Mouse (Mus musculus) adrenal gland, postnatal 4 days (tissue): ENCODE measurements around the gene Tmed2. TPM values are rescaled to one million over a fixed set of nuclear protein-coding genes. Genes with fewer than 3 reads are reported as not detected.
"Not testable (repeated sequence)": the region's sequence is repeated elsewhere in the genome, so short reads cannot be mapped to it uniquely, and the experiment has no call there.

ENCODE experiments used
- DNase-seq, 2 experiments: peaks; one replicate each; pipeline ENCODE4 v3.0.0; 2021 to 2022; ENCODE audit warnings: low spot score in 2 of 2, mixed read lengths in 2 of 2
- total RNA-seq, 2 experiments: library from RNA; stranded (reverse); gene quantifications; 2 replicates each; pipeline ENCODE4 v1.2.3; 2021

Tmed2 gene
- total RNA-seq, 2 experiments from 2014 or later: 199 to 213 TPM

DNA sequence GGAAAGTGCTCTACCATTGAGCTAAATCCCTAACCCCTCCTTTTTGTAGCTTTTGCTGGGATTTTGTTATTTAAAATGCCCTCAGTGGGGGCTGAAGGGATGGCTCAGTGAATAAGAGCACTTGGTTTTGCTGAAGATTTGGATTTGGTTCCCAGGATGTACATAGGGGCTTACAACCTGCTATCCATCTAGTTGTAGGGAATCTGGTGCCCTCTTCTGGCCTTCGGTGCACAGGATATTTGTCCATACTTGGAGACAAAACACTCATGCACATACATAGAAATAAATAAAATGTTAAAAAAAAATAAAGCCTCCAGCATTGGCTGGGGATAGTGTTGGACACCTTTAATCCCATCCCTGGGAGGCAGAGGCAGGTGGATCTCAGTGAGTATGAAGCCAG is 14.7 kb downstream of the Tmed2 start:
- no peak for DNase-seq

DNA sequence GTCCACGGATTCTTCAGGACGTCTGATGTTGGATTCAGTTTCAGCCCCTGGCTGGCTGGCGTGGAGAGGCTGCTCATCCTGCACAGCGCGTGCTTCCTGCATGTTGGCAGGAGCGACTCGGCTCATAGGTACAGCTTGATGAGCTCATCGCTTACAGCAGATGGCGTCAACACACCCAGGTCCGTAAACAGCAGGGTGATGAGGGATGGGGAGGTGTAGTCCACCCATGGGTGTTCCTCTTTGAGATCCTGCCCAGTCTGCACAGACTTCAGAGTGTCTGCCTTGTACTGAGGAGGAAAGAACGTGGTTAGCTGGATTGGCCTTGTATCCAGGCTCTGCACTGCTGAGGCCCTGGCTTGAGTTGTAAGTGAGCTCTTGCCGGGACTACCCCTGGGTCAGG is 30.6 kb downstream of the Tmed2 start:
- no peak for DNase-seq

DNA sequence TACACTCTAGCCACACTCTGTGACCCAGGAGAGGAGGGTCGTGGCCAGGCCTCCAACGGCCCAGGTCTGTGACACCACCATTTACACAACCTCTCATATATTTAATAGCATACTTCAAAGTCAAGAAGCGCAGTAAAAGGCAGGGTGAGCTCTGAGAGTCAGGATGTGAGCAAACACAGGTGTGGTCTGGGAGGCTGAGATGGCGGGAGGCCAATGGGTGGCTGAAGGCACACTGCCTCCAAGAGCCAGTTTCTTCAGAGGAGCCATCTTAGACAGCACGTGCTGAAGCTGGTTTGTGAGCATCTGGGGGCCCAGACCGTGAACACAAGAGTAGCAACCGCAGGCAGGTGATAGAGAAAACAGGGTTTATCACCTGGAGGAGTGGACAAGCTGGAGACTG is 35.0 kb downstream of the Tmed2 start:
- no peak for DNase-seq

DNA sequence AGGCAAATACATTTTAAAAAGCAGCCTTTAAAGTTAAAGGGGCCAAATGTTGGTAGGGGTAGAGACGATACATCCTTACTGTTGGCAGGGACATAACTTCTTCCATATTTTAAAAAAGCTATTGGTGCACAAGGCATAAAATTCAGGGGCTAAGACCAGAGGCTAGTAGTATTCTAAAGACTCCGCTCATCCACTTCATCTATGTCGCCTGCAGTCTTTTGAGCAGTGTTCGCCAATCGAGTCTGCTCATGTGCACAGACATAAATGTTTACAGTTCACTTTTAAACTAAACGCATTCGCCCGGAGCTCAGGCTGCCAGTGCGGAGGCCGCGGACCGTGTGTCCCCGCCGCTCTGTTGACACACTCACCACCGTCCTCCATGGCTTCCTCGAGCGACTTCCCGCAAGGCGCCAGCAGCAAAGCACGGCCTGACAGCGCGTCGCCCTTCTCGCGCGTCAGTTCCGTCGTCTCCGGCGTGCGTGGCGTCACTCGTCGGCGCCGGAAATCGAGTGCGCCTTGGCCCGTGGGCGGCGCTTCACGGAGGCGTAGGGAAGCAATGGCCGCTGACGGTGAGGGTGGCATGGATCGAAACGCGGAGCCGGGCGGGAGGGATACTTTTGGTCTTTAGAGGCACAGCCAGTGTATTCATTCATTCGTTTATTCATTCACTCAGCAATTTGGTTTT is 38.3 kb downstream of the Tmed2 start, which contains the start of the genes Eif2b1 and Gtf2h3:
TSS of gene Eif2b1 (minus strand) at position 499 of the 685 bp plus-strand sequence.
TSS of gene Gtf2h3 (plus strand) at position 508 of the 685 bp plus-strand sequence.
- peak; percentile 78 to 80 for DNase-seq

DNA sequence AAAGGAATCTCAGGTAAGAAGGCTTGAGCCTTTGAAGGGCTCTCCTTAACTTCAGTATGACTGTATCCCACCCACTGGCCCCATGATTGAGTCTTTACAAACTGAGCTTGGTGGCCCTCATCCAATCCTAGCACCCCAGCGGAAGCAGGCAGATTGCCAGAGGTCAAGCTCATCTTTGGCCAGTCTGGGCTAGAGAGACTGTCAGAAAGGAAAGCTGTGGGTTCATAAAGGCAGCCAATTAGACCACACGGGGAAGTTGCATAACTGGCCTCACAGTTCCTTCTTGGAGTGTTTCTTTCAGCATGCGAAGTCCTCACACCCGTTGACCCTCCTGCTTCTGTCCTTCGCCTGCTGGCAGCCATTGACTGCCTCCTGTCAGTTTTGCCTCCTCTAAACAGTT is 42.0 kb downstream of the Tmed2 start:
- no peak for DNase-seq

DNA sequence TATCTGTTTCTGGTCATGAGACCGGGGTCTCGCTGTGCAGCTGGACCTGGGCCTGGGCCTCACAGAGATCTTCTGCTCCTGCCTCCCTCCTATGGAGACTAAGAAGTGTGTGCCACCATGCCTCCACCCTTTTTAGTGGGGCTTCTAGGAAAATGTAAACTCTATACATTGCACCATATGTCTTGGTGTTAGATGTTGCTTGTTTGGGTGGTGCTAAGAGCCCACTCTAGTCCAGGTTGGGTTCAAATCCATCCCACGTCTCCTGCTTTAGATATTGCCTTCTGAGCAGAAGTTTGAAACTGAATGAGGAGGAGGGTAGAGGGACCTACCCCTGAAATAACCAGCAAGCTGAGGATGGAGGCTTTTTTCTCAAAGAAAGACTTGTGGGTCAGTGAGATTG is 52.3 kb downstream of the Tmed2 start:
- DNase-seq: no peak

DNA sequence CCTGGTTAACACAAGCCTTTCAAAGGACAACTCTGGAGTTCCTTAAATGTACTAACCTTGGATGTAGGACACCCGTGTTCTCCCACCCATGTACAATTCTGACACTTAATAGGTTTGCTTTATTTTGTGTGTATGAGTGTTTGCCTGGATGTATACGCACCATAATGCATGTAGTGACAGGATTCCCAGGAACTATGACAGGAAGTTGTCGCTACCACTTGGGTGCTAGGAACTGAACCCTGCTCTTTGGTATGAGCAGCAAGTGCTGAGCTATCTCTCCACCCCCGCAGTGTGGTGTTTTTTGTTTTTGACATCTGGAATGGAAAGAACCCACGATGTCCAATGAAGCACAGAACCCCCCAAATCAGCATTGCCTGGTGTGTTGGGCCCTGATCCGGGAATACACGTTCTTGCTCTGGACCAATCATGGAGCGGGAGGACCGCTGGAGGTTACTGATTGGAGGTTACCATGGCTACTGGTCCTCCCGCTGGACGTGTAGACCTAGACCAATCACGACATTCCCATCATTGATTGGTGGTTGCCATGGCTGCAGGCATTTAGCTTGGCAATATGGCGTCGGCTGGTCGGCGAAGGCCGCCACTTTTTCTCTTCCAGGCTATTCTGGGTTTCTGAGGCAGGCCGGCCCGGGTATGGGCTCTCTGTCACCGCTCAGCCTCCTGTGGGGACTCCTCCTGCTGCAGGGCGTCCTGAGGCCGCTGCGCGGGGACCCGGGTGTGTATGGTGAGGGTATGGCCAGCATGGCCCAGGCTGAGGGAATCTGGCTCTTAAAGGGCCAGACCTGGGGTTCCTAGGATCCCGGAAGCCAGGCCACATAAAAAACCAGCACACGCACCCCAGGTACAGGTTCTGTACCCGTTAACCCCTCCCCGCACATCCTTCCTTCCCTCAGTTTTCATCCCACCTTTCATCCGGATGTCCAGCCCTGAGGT is 58.0 kb downstream of the Tmed2 start:
- peak; percentile 78 to 89 for DNase-seq

DNA sequence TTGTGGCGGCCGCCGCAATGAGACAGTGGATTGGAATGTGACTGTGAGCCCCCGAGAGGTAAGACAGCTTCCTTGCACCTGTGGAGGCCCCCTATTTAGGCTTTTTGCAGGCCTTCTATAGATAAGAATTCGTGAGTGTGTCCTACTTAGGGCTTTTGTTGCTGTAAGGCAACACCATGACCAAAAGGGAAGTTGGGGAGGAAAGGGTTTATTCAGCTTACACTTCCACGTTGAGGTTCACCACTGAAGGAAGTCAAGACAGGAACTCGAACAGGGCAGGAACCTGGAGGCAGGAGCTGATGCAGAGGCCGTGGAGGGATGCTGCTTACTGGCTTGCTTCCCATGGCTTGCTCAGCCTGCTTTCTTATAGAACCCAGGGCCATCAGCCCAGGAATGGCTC is 59.2 kb downstream of the Tmed2 start:
- not testable (repeated sequence) for DNase-seq

Other genes starting within 250 kb of the Tmed2 start
- gene Mphosph9, start 212.7 kb upstream of the Tmed2 start, total RNA-seq: 10 to 100 TPM; 10.4 to 11.7 TPM
- gene 2810006K23Rik, start 212.6 kb upstream of the Tmed2 start, total RNA-seq: 10 to 100 TPM; 12.0 to 12.6 TPM
- 100 to 1,000 TPM; 191 to 204 TPM for gene Cdk2ap1, start 177.6 kb upstream of the Tmed2 start, total RNA-seq
- gene Sbno1, start 114.7 kb upstream of the Tmed2 start, total RNA-seq: 100 to 1,000 TPM in 1 of 2 experiments, 10 to 100 TPM in 1; 90.4 to 102 TPM
- 100 to 1,000 TPM in 1 of 2 experiments, 10 to 100 TPM in 1; 97.9 to 105 TPM for gene Kmt5a, start 100.8 kb upstream of the Tmed2 start, total RNA-seq
- 10 to 100 TPM; 27.3 to 31.4 TPM for gene Rilpl2, start 62.3 kb upstream of the Tmed2 start, total RNA-seq
- gene Snrnp35, start 57.6 kb upstream of the Tmed2 start, total RNA-seq: 10 to 100 TPM; 17.6 to 22.7 TPM
- gene Rilpl1, start 9.3 kb upstream of the Tmed2 start, total RNA-seq: 10 to 100 TPM; 23.0 TPM
- gene Ddx55, start 12.2 kb downstream of the Tmed2 start, total RNA-seq: 10 to 100 TPM; 16.1 to 16.8 TPM
- gene Eif2b1, start 38.4 kb downstream of the Tmed2 start, total RNA-seq: 10 to 100 TPM; 54.2 to 58.5 TPM
- gene Gtf2h3, start 38.4 kb downstream of the Tmed2 start, total RNA-seq: 10 to 100 TPM; 43.2 to 45.5 TPM
- 10 to 100 TPM; 48.8 to 49.0 TPM for gene Atp6v0a2, start 87.9 kb downstream of the Tmed2 start, total RNA-seq
- gene Dnah10, start 184.4 kb downstream of the Tmed2 start, total RNA-seq: 1 to 10 TPM; 1.3 to 1.6 TPM